Mouse (Mus musculus) CH12.LX (cell line): ENCODE results near the gene Pcnx. TPM values are rescaled to one million over a fixed set of nuclear protein-coding genes. Genes with fewer than 3 reads are reported as not detected.

ENCODE experiments used
- DNase-seq: peaks from one replicate; pipeline ENCODE4 v3.0.0-alpha.2; 2013; ENCODE audit errors: extremely low read depth
- H3K27ac ChIP-seq: 2 replicates; pipeline ENCODE4 v1.5.1; 2012; ENCODE audit warnings: low read depth, mild to moderate bottlenecking, control low read depth, moderate library complexity; ENCODE audit not compliant: insufficient read depth
- H3K27me3 ChIP-seq: replicated peaks from 2 replicates; pipeline ENCODE3; 2012; ENCODE audit warnings: inconsistent platforms
- H3K36me3 ChIP-seq, 2 experiments: replicated peaks in 1 of 2; 2 replicates each; pipeline versions ENCODE3 to v1.6.1; 2012; ENCODE audit warnings: inconsistent platforms in 1 of 2, low read length in 1 of 2, mild to moderate bottlenecking in 1 of 2, mixed read lengths in 1 of 2, moderate library complexity in 1 of 2; ENCODE audit not compliant: control insufficient read depth in 1 of 2, insufficient read depth in 1 of 2
- H3K4me1 ChIP-seq, 2 experiments: 2 replicates each; pipeline ENCODE4 v1.6.1; 2012; ENCODE audit warnings: inconsistent platforms in 1 of 2, moderate library complexity in 1 of 2; ENCODE audit not compliant: insufficient read depth in 2 of 2, control insufficient read depth in 1 of 2
- H3K4me2 ChIP-seq: 2 replicates; pipeline ENCODE4 v1.6.1; 2012; ENCODE audit warnings: low read depth, mild to moderate bottlenecking, control low read depth; ENCODE audit not compliant: poor library complexity, insufficient read depth, severe bottlenecking
- H3K4me3 ChIP-seq, 3 experiments: fragments of 150-350 bp in 1 of 3; sonication (generic) in 1 of 3; replicated peaks in 1 of 3; 2 replicates each; pipeline versions ENCODE3 to v1.5.1; 2011 to 2012; ENCODE audit warnings: low read depth in 2 of 3, low read length in 2 of 3, mild to moderate bottlenecking in 2 of 3, moderate library complexity in 2 of 3, control low read depth in 1 of 3, improper control_type of control experiment in 1 of 3, inconsistent platforms in 1 of 3, mixed read lengths in 1 of 3; ENCODE audit not compliant: poor library complexity in 1 of 3
- H3K79me2 ChIP-seq: replicated peaks from 2 replicates; pipeline ENCODE4 v1.6.1; 2012; ENCODE audit warnings: mild to moderate bottlenecking, moderate library complexity; ENCODE audit not compliant: control insufficient read depth, poor library complexity, insufficient read depth, severe bottlenecking; ENCODE audit errors: extremely low read depth
- H3K9ac ChIP-seq: 2 replicates; pipeline ENCODE4 v1.6.1; 2012; ENCODE audit warnings: low read depth, mild to moderate bottlenecking, control low read depth, moderate library complexity; ENCODE audit not compliant: insufficient read depth
- H3K9me3 ChIP-seq: replicated peaks from 2 replicates; pipeline ENCODE3; 2012; ENCODE audit warnings: low read length, inconsistent platforms, mixed read lengths
- BHLHE40 ChIP-seq: IDR thresholded peaks from 2 replicates; pipeline ENCODE4 v1.6.1; 2011; ENCODE audit warnings: mild to moderate bottlenecking, low read depth, low read length, improper control_type of control experiment
- CHD2 ChIP-seq: IDR thresholded peaks from 2 replicates; pipeline ENCODE4 v1.6.1; 2011; ENCODE audit warnings: low read length, improper control_type of control experiment
- CTCF ChIP-seq, 2 experiments: IDR thresholded peaks in 1 of 2; conservative IDR thresholded peaks in 1 of 2; 2 replicates each; pipeline ENCODE4 v1.5.1; 2011 to 2012; ENCODE audit warnings: low read depth in 2 of 2, low read length in 2 of 2, improper control_type of control experiment in 1 of 2, inconsistent platforms in 1 of 2, mild to moderate bottlenecking in 1 of 2, moderate library complexity in 1 of 2
- E2F4 ChIP-seq: IDR thresholded peaks from 2 replicates; pipeline ENCODE4 v1.6.1; 2011; ENCODE audit warnings: low read depth, low read length, improper control_type of control experiment; ENCODE audit not compliant: insufficient replicate concordance
- KAT2A ChIP-seq: IDR thresholded peaks from 2 replicates; pipeline ENCODE4 v1.6.1; 2012; ENCODE audit warnings: low read length, improper control_type of control experiment, inconsistent platforms; ENCODE audit not compliant: insufficient replicate concordance
- MAFK ChIP-seq: IDR thresholded peaks from 2 replicates; pipeline ENCODE4 v1.6.1; 2011; ENCODE audit warnings: low read length, improper control_type of control experiment; ENCODE audit not compliant: insufficient replicate concordance
- MEF2A ChIP-seq: IDR thresholded peaks from 2 replicates; pipeline ENCODE4 v1.6.1; 2014; ENCODE audit warnings: low read depth, mild to moderate bottlenecking, inconsistent platforms, low read length, improper control_type of control experiment, borderline replicate concordance
- MXI1 ChIP-seq: IDR thresholded peaks from 2 replicates; pipeline ENCODE4 v1.6.1; 2011; ENCODE audit warnings: mild to moderate bottlenecking, low read depth, low read length, improper control_type of control experiment
- MYC ChIP-seq: IDR thresholded peaks from 2 replicates; pipeline ENCODE4 v1.6.1; 2011; ENCODE audit warnings: low read depth, mild to moderate bottlenecking, improper control_type of control experiment, low read length
- NELFE ChIP-seq: IDR thresholded peaks from 2 replicates; pipeline ENCODE4 v1.6.1; 2011; ENCODE audit warnings: low read depth, low read length, improper control_type of control experiment
- NRF1 ChIP-seq: IDR thresholded peaks from 2 replicates; pipeline ENCODE4 v1.6.1; 2014; ENCODE audit warnings: low read depth, mild to moderate bottlenecking, inconsistent platforms, low read length, improper control_type of control experiment, moderate library complexity
- PAX5 ChIP-seq: IDR thresholded peaks from 2 replicates; pipeline ENCODE4 v1.6.1; 2012; ENCODE audit warnings: low read length, inconsistent platforms, mixed read lengths
- POLR2A ChIP-seq: IDR thresholded peaks from 2 replicates; pipeline ENCODE4 v1.6.1; 2011; ENCODE audit warnings: low read depth, mild to moderate bottlenecking, improper control_type of control experiment, low read length
- POLR2AphosphoS2 ChIP-seq: IDR thresholded peaks from 2 replicates; pipeline ENCODE4 v1.6.1; 2011; ENCODE audit warnings: low read depth, low read length, improper control_type of control experiment
- RCOR1 ChIP-seq: conservative IDR thresholded peaks from 2 replicates; pipeline ENCODE4 v1.6.1; 2012; ENCODE audit warnings: low read depth, mild to moderate bottlenecking, inconsistent platforms, low read length, improper control_type of control experiment
- SMC3 ChIP-seq: IDR thresholded peaks from 2 replicates; pipeline ENCODE4 v1.6.1; 2011; ENCODE audit warnings: low read depth, low read length, improper control_type of control experiment
- UBTF ChIP-seq: IDR thresholded peaks from 2 replicates; pipeline ENCODE4 v1.6.1; 2012; ENCODE audit warnings: low read depth, mild to moderate bottlenecking, inconsistent platforms, low read length, improper control_type of control experiment, moderate library complexity
- USF2 ChIP-seq: conservative IDR thresholded peaks from 2 replicates; pipeline ENCODE4 v1.6.1; 2011; ENCODE audit warnings: low read depth, low read length, improper control_type of control experiment
- ZC3H11A ChIP-seq: IDR thresholded peaks from 2 replicates; pipeline ENCODE4 v1.6.1; 2012; ENCODE audit warnings: low read depth, mild to moderate bottlenecking, inconsistent platforms, low read length, improper control_type of control experiment
- ZKSCAN1 ChIP-seq: IDR thresholded peaks from 2 replicates; pipeline ENCODE4 v1.6.1; 2012; ENCODE audit warnings: low read depth, inconsistent platforms, low read length, improper control_type of control experiment, borderline replicate concordance
- dilution Hi-C: fragments of 300-500 bp; cut with MboI; formaldehyde crosslinking; loops from 2 replicates; pipeline ENCODE4 v1.14.3; 2020; ENCODE audit warnings: low sequenced_read_pairs; ENCODE audit not compliant: extremely low pct_unique_long_range_greater_than_20kb, extremely low pct_ligation_motif_present
- in situ Hi-C: fragments of 300-500 bp; cut with MboI; formaldehyde crosslinking; loops from 3 replicates; pipeline ENCODE4 v1.14.3; 2019; ENCODE audit warnings: low sequenced_read_pairs, low pct_ligation_motif_present, low pct_unique_long_range_greater_than_20kb, mixed read lengths
- polyA plus RNA-seq: library from polyadenylated mRNA; unstranded; fragments of >175 nt; gene quantifications from 2 replicates; pipeline ENCODE4 v1.2.1, GENCODE M21; 2012; ENCODE audit warnings: low read depth; ENCODE audit not compliant: insufficient read length
- total RNA-seq, 2 experiments: library from RNA; depleted of rRNA; stranded (reverse); fragments of 300-350 nt in 1 of 2; fragments of >200 nt in 1 of 2; gene quantifications; 2 replicates each; pipeline ENCODE4 v1.2.3; 2012 to 2014

The Pcnx gene
- total and polyA plus RNA-seq, 3 experiments = 16.2 to 89.1 (median 68.2) TPM

GRCm38 (mm10) chr12:81884983-81885382, 25.2 kb downstream of the Pcnx start (continued):
- TF ChIP-seq NRF1 (no peak), ZKSCAN1 (no peak), MAFK (no peak), RCOR1 (no peak; the same call in 1 of the 2 replicates), MXI1 (peak; percentile 44; the same call in 1 of the 2 replicates), CTCF (conservative IDR thresholded peaks at IDR 0.05 in 1 of 2, IDR thresholded peaks at IDR 0.05 in 1 of 2; ENCODE audit: low read depth in 2 of 2, low read length in 2 of 2) (no peak), MEF2A (no peak), NELFE (peak; percentile 46; the same call in 1 of the 2 replicates), POLR2AphosphoS2 (0 out of 2 replicates have a peak, but pooled peaks have one; percentile 47), SMC3 (no peak)

- TF ChIP-seq E2F4 (no peak), USF2 (no peak), PAX5 (no peak), NELFE (no peak), POLR2AphosphoS2 (no peak), CHD2 (no peak), SMC3 (no peak), ZC3H11A (no peak), KAT2A (no peak), NRF1 (no peak), MYC (no peak), UBTF (no peak), BHLHE40 (no peak), MEF2A (no peak), POLR2A (no peak)
- dilution Hi-C loops (no loop called here), in situ Hi-C loops (no loop called here)
- Histone ChIP-seq H3K9ac (peak overlapping the region; percentile 91; the same call in 1 of the 2 replicates), H3K4me3 (no peak overlapping the region), H3K27me3 (no peaks in the 10 kb centered on the region), H3K79me2 (peaks cover 73% of the 10 kb centered on the region), H3K9me3 (no peaks in the 10 kb centered on the region), H3K27ac (peak overlapping the region; percentile 63), H3K36me3 (peaks cover 0 to 31% of the 10 kb centered on the region in 2 experiments), H3K4me1 (peaks cover 28 to 78% of the 10 kb centered on the region in 2 experiments), H3K4me2 (peak overlapping the region; percentile 15)
- no peak for DNase-seq
These were observed 26.2 kb downstream of the Pcnx start for GRCm38 (mm10) chr12:81885982-81886381.
